Mouse (Mus musculus): ENCODE results near the gene Gm49601. TPM values are rescaled to one million over a fixed set of nuclear protein-coding genes. Genes with fewer than 3 reads are reported as not detected.

Gm49601 gene
- total RNA-seq, 2 experiments from 2014 or later: 1.1 to 4.9 TPM

GRCm38 (mm10) chr16:18629390-18630231 lies 3.4 kb upstream of the Gm49601 start, which contains the start of gene Sept5:
Gene Sept5, minus strand, starts transcription at chr16:18629954.
- peak; percentile 81 to 90 for DNase-seq

- DNase-seq: no peak
Measured at GRCm38 (mm10) chr16:18628948-18629340, 2.7 kb upstream of the Gm49601 start.

- no peak for DNase-seq
Measured at GRCm38 (mm10) chr16:18628206-18628947, 2.1 kb upstream of the Gm49601 start.

DNA sequence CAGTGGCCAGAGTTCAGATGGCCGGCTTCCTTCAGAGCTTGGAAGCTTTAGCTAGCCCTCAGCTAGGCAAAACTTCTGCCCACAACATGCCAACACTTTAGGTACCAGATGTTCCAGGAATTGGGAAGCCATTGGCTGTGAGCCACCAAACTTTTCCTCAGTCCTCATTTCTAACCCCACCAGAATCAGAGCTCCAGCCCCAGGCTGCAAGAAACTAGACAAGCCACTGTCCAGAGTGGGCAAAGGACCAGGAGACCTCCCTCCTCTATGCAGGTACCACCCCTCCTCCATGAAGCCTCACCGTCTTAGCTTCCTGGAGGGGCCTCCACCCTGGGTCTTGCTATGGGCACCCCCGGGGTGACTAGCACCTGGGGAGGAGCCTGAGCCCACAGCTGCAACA lies 936 bp upstream of the Gm49601 start:
- no peak for DNase-seq

DNA sequence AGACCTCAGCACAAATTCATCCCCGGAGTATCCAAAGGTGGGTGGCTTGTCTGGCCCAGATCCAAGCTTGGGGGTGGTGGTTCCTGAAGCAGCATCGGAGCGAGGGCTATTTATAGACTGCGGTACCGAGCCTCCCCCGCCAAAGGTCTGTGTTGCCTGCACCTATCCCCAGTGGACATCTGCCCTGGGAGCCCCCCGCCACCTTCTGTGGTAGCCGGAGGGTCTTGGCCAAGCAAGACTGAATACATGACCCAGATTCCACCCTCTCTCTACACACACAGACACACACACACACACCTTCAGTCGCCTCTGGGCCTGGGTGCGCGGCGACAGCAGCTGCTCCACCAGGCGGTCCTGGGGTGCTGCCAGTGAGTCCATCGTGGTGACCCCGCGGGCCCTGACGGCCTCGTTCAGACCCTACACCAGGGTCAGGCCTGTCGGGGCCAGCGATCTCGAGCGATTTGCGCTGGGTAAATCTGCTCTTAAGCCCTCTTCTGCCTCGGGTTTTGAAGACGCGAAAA lies 376 bp downstream of the Gm49601 start:
- peak; percentile 16 to 25 for DNase-seq

DNA sequence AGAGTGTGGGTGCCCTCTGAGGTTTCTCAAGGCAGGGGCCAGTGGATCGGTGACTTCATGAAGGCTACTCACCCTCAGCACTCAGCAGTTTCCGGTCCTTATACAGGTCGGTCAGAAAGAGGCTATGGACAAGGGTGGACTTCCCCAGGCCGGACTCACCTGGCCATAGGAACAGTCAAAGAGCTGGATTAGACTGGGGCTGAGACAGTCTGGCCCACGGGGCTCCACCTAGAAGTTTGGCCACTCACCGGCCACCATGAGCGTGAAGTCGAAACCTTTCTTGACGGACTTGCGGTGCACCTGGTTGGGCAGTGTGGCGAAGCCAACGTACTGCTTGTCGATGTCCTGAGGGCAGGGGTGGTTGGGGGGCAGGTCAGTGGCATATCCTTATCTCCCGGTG lies 1.1 kb downstream of the Gm49601 start:
- no peak for DNase-seq

DNA sequence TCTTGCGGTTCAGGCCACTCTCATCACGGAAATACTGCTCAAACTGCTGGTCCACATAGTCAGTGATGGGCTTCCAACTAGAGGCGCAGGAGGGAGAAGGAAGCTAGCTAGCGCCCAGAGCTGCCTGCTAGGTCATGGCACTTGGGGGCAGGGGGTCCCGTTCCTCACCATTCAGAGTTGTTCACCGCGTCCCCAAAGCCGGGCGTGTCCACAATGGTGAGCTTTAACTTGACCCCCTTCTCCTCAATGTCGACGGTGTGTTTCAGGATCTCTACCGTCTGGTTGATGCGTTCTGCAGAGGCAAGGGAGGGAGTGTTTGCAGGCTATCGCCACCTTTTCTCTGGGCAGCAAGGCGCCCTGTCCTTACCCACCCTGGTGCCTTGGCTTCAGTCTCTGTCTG lies 1.6 kb downstream of the Gm49601 start:
- DNase-seq: no peak

GRCm38 (mm10) chr16:18623751-18624540 lies 2.3 kb downstream of the Gm49601 start:
- no peak for DNase-seq

GRCm38 (mm10) chr16:18622916-18623750 lies 3.1 kb downstream of the Gm49601 start:
- no peak for DNase-seq

- DNase-seq: no peak
Measured at GRCm38 (mm10) chr16:18622019-18622418, 4.2 kb downstream of the Gm49601 start, which contains the start of gene Gp1bb. Gene Gp1bb, minus strand, starts transcription at chr16:18622403.

DNA sequence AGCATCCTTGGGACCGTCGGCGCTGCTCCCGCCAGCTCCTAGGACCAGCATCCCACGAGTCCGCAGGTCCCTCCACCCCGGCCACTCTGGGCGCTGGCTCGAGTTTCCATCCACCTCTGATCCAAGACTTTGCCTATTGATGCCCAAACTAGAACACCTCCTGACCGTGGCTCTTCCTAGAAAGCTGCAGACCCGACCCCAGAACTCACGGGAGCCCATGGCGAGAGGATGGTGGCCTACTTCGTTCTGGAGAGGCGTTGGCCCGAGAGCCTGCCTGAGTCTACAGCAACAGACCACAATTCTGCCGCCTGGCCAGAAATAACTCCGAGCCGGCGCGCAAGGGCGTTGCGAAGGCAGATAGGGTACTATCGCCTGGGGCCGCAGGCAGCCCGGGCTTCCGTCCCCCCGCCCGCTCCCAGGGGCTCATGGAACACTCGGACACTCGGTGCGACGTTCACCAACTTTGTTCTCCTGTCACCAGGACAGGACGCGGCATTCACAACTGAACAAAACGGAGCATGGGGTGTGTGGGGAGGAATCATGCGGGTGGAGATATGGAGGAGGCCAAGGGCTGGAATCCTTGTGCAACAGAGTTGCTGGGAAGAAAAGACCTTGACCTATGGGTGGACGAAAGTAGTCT lies 4.7 kb downstream of the Gm49601 start:
- peak in 1 of 2 experiments; percentile 13 for DNase-seq

- peak; percentile 7 to 25 for DNase-seq
Measured at GRCm38 (mm10) chr16:18620601-18621361, 5.4 kb downstream of the Gm49601 start.

DNA sequence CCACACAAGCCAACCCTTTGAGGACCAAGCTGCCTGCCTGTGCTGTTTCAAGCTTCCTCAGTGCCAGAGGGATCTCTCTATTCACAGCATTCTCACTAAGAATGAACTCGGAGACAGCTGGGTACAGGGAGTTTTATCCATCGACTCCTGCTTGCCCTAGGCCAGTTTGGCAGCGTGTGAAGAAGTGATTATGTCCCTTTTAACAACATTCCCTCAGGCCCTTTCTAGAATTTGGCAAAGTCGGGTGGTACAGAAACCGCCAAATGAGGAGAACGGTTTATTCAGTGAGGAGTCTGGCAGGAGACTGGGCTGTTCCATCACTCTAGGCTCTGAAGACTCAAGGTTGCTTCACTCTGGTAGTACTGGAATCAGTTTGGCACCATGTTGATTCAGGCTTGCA lies 6.0 kb downstream of the Gm49601 start:
- DNase-seq: no peak

GRCm38 (mm10) chr16:18619110-18619509 lies 7.1 kb downstream of the Gm49601 start:
- no peak for DNase-seq

- DNase-seq: no peak
Measured at GRCm38 (mm10) chr16:18618297-18618696, 7.9 kb downstream of the Gm49601 start.

GRCm38 (mm10) chr16:18617370-18618065 lies 8.7 kb downstream of the Gm49601 start:
- peak; percentile 89 to 91 for DNase-seq

DNA sequence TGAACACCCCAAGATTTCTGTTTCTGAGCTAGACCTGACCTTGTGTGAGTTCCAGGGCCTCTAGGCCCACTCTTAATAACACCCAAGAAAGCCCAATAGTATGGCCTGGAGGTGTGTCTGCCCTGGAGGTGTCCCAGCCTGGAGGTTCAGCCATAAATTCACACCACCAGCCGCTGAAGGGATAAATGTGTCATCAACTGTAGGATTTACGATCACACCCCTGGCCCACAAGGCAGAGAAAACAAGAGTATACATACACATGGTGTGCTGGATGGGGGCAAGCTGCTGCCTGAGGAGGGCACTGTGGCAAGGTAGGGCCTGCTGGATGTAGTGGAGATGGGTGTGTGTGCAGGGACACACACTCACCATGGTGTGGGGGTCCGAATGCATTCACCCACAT lies 12.9 kb downstream of the Gm49601 start:
- DNase-seq: no peak

DNA sequence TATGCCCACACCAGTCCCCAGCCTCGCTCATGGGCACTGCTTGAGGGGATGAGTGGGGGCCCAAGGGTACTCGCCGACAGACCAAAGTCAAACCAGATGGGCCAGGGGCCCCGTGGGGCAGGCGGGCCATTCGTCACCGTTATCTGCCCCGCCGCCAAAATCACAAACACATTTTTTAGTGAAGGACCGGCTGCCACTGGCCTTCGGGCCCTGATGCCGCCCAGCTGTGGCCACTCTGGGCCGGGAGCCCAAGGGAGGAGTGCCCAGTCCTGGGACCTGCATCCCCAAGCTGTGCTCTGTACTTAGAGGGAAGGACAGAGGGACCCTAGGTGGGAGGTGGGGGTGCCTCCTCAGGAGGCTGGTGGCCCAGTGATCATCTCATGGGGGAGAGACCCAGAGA lies 14.5 kb downstream of the Gm49601 start:
- DNase-seq: no peak

DNA sequence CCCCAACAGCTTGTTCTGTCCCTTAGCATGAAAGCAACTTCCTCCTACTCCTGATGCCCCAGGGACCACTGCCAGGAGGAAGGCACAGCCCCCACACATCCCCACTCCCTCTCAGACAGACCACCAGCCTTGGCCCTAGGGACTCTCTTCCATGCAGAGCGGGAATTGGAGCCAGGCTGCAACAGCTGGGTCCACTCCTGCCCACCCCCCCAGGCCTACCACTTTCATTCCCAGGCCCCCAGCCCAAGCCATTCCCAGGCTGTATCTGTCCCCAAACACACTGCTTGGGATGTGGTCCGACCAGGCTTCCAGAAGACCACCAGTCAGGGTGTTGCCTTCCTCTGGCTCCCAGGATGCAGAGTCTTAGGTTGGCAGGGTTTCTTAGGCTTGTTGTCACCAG lies 17.1 kb downstream of the Gm49601 start:
- DNase-seq: no peak
